Mouse (Mus musculus) ES-Bruce4 (cell line): ENCODE data around the gene Mogat2. TPM values are rescaled to one million over a fixed set of nuclear protein-coding genes. Genes with fewer than 3 reads are reported as not detected.

Source experiments
- H3K27ac ChIP-seq: 2 replicates; pipeline ENCODE4 v1.5.1; 2012; ENCODE audit warnings: low read length, inconsistent platforms; ENCODE audit not compliant: insufficient read depth
- H3K27me3 ChIP-seq: 2 replicates; pipeline ENCODE4 v1.6.1; 2012; ENCODE audit warnings: mild to moderate bottlenecking, low read length, inconsistent platforms; ENCODE audit not compliant: control insufficient read depth, poor library complexity, insufficient read depth, severe bottlenecking
- H3K36me3 ChIP-seq: 2 replicates; pipeline ENCODE4 v1.6.1; 2012; ENCODE audit warnings: inconsistent platforms, mild to moderate bottlenecking, low read length, moderate library complexity; ENCODE audit not compliant: control insufficient read depth, poor library complexity, insufficient read depth, severe bottlenecking
- H3K4me1 ChIP-seq: one replicate; pipeline ENCODE4 v1.8.1; 2011; ENCODE audit warnings: low read length; ENCODE audit not compliant: control insufficient read depth, insufficient read depth
- H3K4me3 ChIP-seq: 2 replicates; pipeline ENCODE4 v1.5.1; 2011; ENCODE audit warnings: low read depth, mild to moderate bottlenecking, low read length
- H3K9ac ChIP-seq: 2 replicates; pipeline ENCODE4 v1.6.1; 2012; ENCODE audit warnings: low read depth, mild to moderate bottlenecking, inconsistent platforms; ENCODE audit not compliant: poor library complexity, severe bottlenecking
- H3K9me3 ChIP-seq: replicated peaks from 2 replicates; pipeline ENCODE4 v1.6.1; 2012; ENCODE audit warnings: mild to moderate bottlenecking, low read length, inconsistent platforms; ENCODE audit not compliant: control insufficient read depth, poor library complexity, insufficient read depth, severe bottlenecking
- CTCF ChIP-seq: IDR thresholded peaks from one replicate; pipeline ENCODE4 v1.8.1; 2011; ENCODE audit warnings: low read depth, low read length
- EP300 ChIP-seq: IDR thresholded peaks from 2 replicates; pipeline ENCODE4 v1.6.1; 2011; ENCODE audit warnings: low read depth, low read length; ENCODE audit not compliant: insufficient read depth
- POLR2A ChIP-seq: IDR thresholded peaks from one replicate; pipeline ENCODE4 v1.8.1; 2011; ENCODE audit warnings: low read length; ENCODE audit not compliant: insufficient read depth
- polyA plus RNA-seq: library from polyadenylated mRNA; stranded (reverse); fragments of >200 nt; gene quantifications from 2 replicates; pipeline ENCODE4 v1.2.4, GENCODE M21; 2011; ENCODE audit warnings: low read depth; ENCODE audit not compliant: missing spikeins, insufficient read depth, insufficient read length

Mogat2 gene
- polyA plus RNA-seq, 1 experiment: 9.3 TPM

DNA sequence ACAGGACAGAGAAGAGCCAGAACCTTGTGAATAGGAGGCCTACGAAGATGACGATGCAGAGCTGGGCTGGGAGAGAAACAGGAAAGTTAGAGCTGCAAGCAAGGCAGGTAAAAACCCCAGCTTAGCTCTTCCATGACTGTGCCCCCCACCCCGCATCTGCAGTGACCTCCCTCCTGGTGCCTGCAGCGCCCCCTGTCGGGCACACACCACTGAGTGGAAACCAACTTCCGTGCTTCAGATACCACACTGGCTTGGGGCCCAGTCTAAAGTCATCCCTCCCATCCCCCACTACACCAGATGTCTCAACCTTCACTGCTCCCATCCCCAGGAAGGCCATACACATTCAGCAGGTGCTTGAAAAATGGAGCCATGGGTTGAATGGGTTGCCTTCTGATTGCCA, 5.8 kb downstream of the Mogat2 start:
- Histone ChIP-seq H3K9ac (no peak overlapping the region), H3K36me3 (no peaks in the 10 kb centered on the region), H3K9me3 (no peaks in the 10 kb centered on the region), H3K27me3 (no peaks in the 10 kb centered on the region), H3K27ac (no peak overlapping the region), H3K4me3 (no peak overlapping the region), H3K4me1 (no peaks in the 10 kb centered on the region)
- TF ChIP-seq POLR2A: no peak
- TF ChIP-seq CTCF: peak; percentile 36
- no peak for TF ChIP-seq EP300

DNA sequence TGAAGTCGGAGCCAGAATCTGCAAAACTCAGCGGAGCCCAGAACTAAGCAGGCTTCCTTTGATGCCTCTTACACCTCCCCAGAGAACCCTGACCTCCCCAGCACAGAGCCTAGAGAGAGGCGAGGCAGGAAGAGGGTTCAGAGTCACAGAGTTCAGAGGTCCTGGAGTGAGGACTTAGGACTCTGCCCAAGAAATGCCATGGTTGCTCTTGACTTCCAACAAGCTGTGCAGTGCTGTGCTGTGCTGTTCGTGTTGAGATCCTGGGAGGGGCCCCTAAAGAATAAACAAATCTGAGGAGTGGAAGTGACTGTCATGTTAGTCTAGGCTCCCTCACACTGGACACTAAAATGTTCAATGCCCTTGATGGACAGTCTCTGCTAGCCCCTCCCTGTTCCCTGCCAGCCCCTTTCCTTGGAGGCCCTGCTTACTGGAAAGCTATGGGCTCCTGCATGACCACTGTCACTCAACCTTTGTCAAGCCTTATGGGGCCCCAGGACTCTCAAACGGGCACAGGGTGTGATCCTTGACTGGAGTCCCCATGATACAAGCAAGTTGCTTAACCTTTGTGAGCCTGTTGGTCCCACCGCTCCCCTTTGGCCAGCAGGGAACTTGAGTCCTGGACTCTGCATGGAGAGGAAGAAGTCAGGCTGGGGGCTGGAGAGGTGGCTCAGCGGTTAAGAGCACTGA, 8.2 kb downstream of the Mogat2 start:
- H3K27me3 ChIP-seq: no peaks in the 10 kb centered on the region
- H3K36me3 ChIP-seq: no peaks in the 10 kb centered on the region
- no peak overlapping the region for H3K4me3 ChIP-seq
- no peak for TF ChIP-seq EP300
- no peak for TF ChIP-seq CTCF
- TF ChIP-seq POLR2A: no peak
- no peak overlapping the region for H3K27ac ChIP-seq
- no peaks in the 10 kb centered on the region for H3K4me1 ChIP-seq
- no peak overlapping the region for H3K9ac ChIP-seq
- no peaks in the 10 kb centered on the region for H3K9me3 ChIP-seq

GRCm38 (mm10) chr7:99229411-99229810, 9.0 kb downstream of the Mogat2 start:
- no peaks in the 10 kb centered on the region for H3K4me1 ChIP-seq
- H3K9ac ChIP-seq: no peak overlapping the region
- TF ChIP-seq CTCF (peak; percentile 61), POLR2A (no peak)
- no peaks in the 10 kb centered on the region for H3K9me3 ChIP-seq
- no peak overlapping the region for H3K4me3 ChIP-seq
- no peaks in the 10 kb centered on the region for H3K27me3 ChIP-seq
- H3K36me3 ChIP-seq: no peaks in the 10 kb centered on the region
- H3K27ac ChIP-seq: no peak overlapping the region

- Histone ChIP-seq H3K9me3 (no peaks in the 10 kb centered on the region), H3K4me1 (no peaks in the 10 kb centered on the region), H3K9ac (no peak overlapping the region), H3K4me3 (no peak overlapping the region), H3K27me3 (no peaks in the 10 kb centered on the region), H3K27ac (no peak overlapping the region), H3K36me3 (no peaks in the 10 kb centered on the region)
- TF ChIP-seq EP300: no peak
- TF ChIP-seq CTCF: no peak
- TF ChIP-seq POLR2A: no peak
These were observed 9.6 kb downstream of the Mogat2 start for GRCm38 (mm10) chr7:99228825-99229224.

DNA sequence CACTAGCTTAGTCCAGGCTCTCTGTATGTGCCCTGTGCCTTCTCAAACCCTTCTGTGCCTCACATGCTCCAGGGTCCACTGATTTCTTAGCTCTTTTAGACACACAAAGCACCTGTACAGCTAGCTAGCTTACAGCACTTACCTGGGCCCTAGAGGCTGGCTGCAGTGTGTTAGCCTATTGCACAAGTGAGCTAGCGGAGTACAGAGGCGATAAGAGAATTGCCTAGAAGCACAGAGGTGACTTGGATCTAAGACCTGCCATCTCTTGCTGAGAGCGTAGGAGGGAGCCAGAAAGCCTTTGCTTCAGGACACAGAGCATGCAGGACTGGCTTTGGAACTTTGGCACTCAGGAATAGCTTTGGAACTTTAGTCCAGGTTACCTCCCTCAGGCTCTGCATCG, 11.2 kb downstream of the Mogat2 start:
- H3K27ac ChIP-seq: no peak overlapping the region
- no peaks in the 10 kb centered on the region for H3K36me3 ChIP-seq
- no peaks in the 10 kb centered on the region for H3K9me3 ChIP-seq
- H3K4me1 ChIP-seq: no peaks in the 10 kb centered on the region
- H3K9ac ChIP-seq: no peak overlapping the region
- no peaks in the 10 kb centered on the region for H3K27me3 ChIP-seq
- H3K4me3 ChIP-seq: no peak overlapping the region
- TF ChIP-seq EP300: no peak
- no peak for TF ChIP-seq POLR2A
- no peak for TF ChIP-seq CTCF

GRCm38 (mm10) chr7:99226662-99227061, 11.8 kb downstream of the Mogat2 start:
- no peaks in the 10 kb centered on the region for H3K36me3 ChIP-seq
- no peaks in the 10 kb centered on the region for H3K9me3 ChIP-seq

More at GRCm38 (mm10) chr7:99226662-99227061, 11.8 kb downstream of the Mogat2 start:
- no peaks in the 10 kb centered on the region for H3K4me1 ChIP-seq
- no peaks in the 10 kb centered on the region for H3K27me3 ChIP-seq
- TF ChIP-seq POLR2A (no peak), EP300 (no peak), CTCF (no peak)
- H3K27ac ChIP-seq: no peak overlapping the region
- H3K4me3 ChIP-seq: no peak overlapping the region
- no peak overlapping the region for H3K9ac ChIP-seq
